Mouse (Mus musculus): Measurements from ENCODE around the gene Rbm20.
A peak's percentile ranks its signal among the peaks of the same experiment; 100 is the strongest.

Gene Rbm20

DNA sequence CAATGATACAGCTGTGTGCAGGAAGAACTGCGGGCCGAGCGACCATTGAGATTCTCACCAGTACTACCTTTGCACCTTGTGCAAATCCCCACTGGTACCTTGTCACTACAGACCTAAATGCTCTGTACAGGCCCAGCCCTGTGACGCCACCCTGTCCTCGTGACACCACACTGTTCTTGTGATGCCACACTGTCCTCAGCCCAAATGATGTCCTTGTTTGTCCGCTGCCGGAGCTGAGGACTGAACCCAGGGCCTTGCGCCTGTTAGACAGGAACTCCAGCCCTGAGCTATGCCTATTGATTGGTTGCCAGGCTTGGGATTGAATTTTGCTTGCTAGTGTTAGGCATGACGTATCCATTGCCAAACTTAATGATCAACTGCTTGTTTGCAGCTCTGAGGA is 40.3 kb downstream of the Rbm20 start:
- no peak for DNase-seq (ENCODE audit: low read depth, low spot score)

- DNase-seq (ENCODE audit: low read depth, low spot score), result no peak
Observed at GRCm38 (mm10) chr19:53722186-53722585, 45.1 kb downstream of the Rbm20 start.

GRCm38 (mm10) chr19:53724053-53724452 is 46.9 kb downstream of the Rbm20 start:
- no peak for DNase-seq (ENCODE audit: low read depth, low spot score)

DNA sequence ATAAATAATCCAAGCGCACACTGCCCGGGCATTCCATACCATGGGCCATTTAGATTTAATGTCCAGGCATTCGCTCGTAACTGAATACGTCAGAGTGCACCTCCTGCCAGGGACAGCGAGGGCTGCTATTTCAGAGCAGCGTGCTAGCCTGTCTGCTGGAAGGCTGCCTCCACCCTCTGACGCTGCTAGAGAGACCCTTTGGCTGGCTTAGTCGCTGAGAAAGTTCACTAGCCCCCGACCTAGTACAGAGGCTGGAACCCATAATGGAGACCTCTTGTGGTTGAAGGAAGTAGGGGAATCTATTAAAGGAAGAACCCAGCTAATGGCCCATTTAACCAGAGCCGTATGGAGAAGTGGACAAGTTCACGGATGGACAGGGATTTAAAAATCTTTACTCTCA is 49.2 kb downstream of the Rbm20 start:
- DNase-seq (ENCODE audit: low read depth, low spot score), result peak; percentile 59

DNA sequence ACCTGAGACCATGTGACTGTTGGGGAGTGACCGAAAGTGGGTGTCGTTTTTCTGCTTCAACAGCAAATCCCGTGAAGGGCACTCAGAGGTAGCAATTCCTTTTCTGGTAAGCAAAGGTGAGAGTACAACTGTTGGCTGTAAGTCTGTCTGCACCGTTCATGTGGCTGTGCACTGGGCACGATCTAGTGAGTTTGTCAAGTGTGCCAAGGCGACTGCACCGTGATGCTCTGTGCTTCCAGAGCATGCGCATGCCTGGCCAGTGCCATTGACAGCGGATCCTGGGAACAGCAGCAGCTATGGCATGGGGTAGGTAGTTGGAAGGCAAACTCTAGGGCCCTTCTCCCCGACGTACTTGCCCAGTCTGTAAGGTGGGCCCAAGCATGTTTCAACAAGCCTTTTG is 49.6 kb downstream of the Rbm20 start:
- no peak for DNase-seq (ENCODE audit: low read depth, low spot score)

GRCm38 (mm10) chr19:53727277-53727676 is 50.2 kb downstream of the Rbm20 start:
- DNase-seq (ENCODE audit: low read depth, low spot score), result no peak

GRCm38 (mm10) chr19:53727886-53728669 is 51.0 kb downstream of the Rbm20 start:
- no peak for DNase-seq (ENCODE audit: low read depth, low spot score)

DNA sequence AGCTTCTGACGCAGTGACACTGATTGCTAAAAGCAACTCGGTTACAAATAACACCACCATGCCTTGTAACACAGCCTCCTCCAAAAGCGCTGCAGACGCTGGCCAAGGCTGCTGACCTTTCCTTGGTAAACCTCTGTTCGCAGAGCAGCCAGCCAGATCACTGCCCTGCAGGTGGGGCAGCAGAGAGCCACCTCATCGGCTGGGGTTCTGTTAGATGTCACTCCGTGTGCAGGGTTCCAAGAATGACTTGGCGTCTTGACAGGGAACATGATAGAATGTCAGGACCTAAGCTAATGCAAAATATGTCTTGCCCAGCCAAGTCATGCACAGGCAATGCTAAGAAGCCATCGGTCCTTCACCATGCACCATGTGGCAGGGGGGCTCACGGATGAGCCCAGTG is 52.8 kb downstream of the Rbm20 start:
- no peak for DNase-seq (ENCODE audit: low read depth, low spot score)

DNA sequence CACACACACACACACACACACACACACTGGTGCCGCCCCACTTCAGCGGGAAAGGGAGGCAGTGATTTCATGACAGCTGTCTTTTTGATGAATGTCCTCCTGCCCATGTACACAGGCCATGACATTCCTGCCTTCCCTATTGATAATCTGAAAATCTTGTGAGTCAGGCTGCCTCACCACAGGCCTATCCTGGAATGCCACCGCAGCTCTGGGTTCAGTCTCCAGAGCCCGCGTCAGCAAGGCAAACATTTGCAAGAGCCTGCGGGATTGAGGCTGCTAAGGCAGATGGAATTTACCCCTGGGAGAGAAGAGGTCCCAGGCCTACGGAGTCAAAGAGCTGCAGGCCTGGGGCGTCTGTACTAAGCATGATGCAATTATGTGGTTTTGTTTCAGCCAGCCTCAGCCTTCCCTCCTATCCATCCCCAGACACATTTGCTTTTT is 54.7 kb downstream of the Rbm20 start:
- peak; percentile 62 for DNase-seq (ENCODE audit: low read depth, low spot score)

DNA sequence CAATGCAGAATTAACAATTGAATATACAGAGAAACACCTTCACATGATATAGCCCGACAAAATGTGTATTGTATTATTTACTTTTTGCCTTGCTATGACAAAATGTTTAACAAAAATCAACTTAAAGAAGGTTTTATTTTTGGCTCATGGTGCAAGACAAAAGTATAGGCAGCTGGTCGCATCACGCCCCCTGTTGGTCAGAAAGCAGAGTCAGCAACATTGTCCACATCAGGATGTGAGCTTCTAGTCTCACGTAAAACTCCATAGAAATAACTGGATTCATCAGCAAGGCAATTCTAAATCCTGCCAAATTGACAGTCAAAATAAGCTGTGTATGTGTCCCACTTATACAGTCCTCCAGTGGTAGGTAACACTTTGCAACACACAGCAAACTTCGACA is 57.7 kb downstream of the Rbm20 start:
- no peak for DNase-seq (ENCODE audit: low read depth, low spot score)

GRCm38 (mm10) chr19:53738701-53739131 is 61.6 kb downstream of the Rbm20 start:
- DNase-seq (ENCODE audit: low read depth, low spot score), result no peak

GRCm38 (mm10) chr19:53739570-53740266 is 62.6 kb downstream of the Rbm20 start:
- DNase-seq (ENCODE audit: low read depth, low spot score), result no peak

DNA sequence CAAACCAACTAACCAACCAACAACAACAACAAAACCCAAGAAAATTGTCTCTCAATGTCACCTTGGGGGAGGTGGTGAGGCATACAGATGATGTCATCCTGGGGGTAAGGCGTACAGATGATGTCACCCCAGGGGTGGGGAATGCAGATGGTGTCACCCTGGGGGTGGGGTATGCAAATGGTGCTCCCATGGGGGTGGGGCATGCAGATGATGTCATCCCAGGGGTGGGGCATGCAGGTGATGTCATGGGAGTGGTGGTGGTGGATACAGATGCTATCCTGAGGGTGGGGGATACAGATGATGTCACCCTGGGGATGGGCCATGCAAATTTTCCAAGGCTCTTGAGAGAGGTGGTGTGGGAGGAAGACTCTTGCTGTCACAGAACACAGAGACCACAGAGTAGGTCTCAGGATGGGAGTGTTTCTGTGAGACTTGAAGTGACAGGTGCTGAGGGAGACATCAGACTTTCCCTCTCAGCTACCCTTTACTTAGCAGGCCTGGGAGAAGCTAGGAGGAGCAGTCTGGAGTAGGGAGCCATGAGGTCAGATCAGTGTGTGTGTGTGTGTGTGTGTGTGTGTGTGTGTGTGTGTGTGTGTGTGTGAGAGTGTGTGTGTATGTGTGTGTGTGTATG is 63.8 kb downstream of the Rbm20 start:
- DNase-seq (ENCODE audit: low read depth, low spot score), result no peak

DNA sequence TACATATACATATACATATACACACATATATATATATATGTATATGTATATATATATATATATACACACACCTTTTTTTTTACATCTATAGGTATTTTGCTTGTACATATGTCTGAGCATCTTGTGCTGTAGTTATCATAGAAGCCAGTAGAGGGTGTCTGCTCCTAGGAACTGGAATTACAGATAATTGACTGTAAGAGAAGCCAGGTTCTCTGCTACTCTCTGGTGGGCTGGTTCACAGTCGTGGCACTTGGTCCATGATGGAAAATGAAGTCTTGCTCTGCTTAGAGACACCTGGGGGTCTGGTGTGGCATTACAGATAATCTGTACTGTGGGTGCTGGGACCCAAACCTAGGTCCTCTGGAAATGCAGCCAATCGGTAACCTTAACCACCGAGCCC is 64.8 kb downstream of the Rbm20 start:
- no peak for DNase-seq (ENCODE audit: low read depth, low spot score)

DNA sequence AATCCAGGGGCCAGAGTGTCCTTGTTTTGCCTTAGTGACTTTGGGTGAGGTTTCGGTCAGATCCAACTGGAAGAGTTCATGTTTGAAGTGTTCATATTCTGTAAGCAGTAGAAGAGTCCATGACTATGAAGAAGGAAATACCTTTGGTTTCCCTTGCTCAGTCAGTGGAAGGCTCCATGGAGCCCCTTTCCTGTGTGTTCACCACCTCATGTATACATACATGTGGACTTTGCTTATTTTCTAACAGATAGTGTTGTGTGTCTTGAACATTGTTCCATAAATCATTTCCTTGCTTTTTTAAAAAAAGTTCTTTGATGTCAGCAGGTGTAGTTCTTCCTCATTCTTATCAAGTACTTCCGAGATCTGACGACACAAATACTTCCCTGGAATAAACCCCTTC is 68.2 kb downstream of the Rbm20 start:
- no peak for DNase-seq (ENCODE audit: low read depth, low spot score)

- no peak for DNase-seq (ENCODE audit: low read depth, low spot score)
Observed at GRCm38 (mm10) chr19:53746116-53746515, 69.0 kb downstream of the Rbm20 start.

- no peak for DNase-seq (ENCODE audit: low read depth, low spot score)
Observed at GRCm38 (mm10) chr19:53748236-53748775, 71.2 kb downstream of the Rbm20 start.

DNA sequence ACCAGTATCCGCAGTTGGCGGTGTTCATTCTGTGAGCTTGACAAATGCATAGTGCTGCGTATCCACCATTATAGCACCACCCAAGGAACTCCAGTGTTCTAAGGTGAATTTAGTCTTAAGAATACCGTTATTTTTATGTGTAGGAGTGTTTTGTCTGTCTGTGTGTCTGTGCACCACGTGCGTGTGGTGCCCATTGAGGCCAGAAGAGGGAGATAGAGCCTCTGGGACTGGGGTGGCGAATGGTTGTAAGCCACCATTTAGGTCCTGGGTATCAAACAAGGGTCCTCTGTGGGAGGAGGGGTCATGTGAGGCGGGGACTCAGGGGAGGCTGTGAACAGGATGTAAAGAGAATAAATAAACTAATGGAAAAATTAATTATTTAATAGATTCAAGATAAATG is 72.2 kb downstream of the Rbm20 start:
- DNase-seq (ENCODE audit: low read depth, low spot score), result no peak

DNA sequence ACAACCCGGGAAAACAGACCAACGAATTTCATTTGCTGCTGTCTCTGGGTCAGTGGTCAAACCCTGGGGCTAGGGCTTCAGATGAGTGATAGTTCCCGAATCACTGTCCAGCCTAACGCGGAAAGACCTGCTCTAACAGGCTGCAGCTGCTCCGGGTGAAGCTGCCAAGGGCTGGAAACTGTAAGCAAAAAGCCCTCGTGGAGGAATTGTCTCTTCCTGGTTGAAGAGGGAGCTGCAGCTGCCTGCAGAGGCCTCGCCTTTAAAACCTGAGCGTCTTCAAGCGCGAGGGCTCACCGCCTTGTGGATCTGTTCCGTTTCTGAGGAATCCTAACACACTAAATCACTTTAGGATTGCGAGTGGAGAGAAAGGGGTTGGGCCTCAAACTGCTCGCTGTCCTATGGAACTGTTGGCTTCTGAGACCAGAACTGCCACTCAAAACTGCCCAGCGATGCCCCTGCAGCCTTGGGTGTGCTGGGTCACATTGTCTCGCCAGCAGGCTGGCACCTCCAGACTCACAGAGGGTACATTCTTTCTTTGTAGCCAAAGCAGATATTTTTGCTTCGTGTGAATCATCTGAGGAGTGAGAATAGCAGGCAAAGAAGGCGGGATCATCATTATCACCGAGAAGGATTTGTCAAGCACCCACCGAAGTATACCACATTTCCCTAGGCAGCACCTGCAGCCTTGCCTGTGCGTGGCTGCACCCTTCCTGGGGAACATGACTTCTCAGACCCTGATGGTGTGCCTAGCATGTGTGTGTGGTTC is 74.5 kb downstream of the Rbm20 start:
- DNase-seq (ENCODE audit: low read depth, low spot score), result no peak

DNA sequence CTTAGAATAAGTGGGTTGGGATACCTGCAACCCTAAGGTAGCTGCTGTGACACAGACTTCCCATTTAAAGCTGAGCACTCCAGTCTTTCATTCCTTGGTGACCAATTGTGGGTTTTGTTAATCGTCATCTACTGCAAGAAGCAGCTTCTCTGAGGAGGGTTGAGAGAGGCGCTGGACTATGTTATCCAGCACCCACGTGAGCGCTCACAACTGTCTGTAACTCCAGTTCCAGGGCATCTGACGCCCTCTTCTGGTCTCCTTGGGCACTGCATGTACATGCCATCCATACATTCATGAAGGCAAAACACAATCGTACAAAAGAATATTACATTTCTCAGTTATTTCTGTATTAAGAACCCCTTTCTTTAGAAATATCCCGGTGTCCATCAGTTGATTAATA is 75.9 kb downstream of the Rbm20 start:
- DNase-seq (ENCODE audit: low read depth, low spot score), result no peak

- DNase-seq (ENCODE audit: low read depth, low spot score), result no peak
Observed at GRCm38 (mm10) chr19:53754421-53754830, 77.3 kb downstream of the Rbm20 start.

- DNase-seq (ENCODE audit: low read depth, low spot score), result no peak
Observed at GRCm38 (mm10) chr19:53755346-53755745, 78.2 kb downstream of the Rbm20 start.
